Mouse (Mus musculus) gastrocnemius, adult 8-10 months (tissue): ENCODE measurements around the gene Numb. TPM values are rescaled to one million over a fixed set of nuclear protein-coding genes. Genes with fewer than 3 reads are reported as not detected.

Source experiments
- DNase-seq, 2 experiments: peaks; one replicate each; pipeline ENCODE4 v3.0.0; 2022; ENCODE audit warnings: low spot score in 2 of 2
- total RNA-seq, 4 experiments: library from RNA; stranded (reverse); gene quantifications; 2 replicates each; pipeline ENCODE4 v1.2.4; 2022

Gene Numb
- total RNA-seq, 4 experiments from 2014 or later: 14.0 to 18.2 (median 16.4) TPM

- no peak for DNase-seq
Observed at GRCm38 (mm10) chr12:83852512-83853213, 69.1 kb downstream of the Numb start.

- no peak for DNase-seq
Observed at GRCm38 (mm10) chr12:83850334-83850733, 71.4 kb downstream of the Numb start.

GRCm38 (mm10) chr12:83848595-83849231 lies 73.0 kb downstream of the Numb start:
- DNase-seq: peak in 1 of 2 experiments; percentile 7

GRCm38 (mm10) chr12:83847877-83848276 lies 73.9 kb downstream of the Numb start:
- DNase-seq: no peak

- no peak for DNase-seq
Observed at GRCm38 (mm10) chr12:83842678-83843440, 78.9 kb downstream of the Numb start.

- no peak for DNase-seq
Observed at GRCm38 (mm10) chr12:83841409-83842190, 80.1 kb downstream of the Numb start.

GRCm38 (mm10) chr12:83833979-83834378 lies 87.8 kb downstream of the Numb start:
- no peak for DNase-seq

GRCm38 (mm10) chr12:83830424-83830823 lies 91.3 kb downstream of the Numb start:
- no peak for DNase-seq

GRCm38 (mm10) chr12:83816616-83817015 lies 105.1 kb downstream of the Numb start:
- no peak for DNase-seq

GRCm38 (mm10) chr12:83811901-83812300 lies 109.8 kb downstream of the Numb start:
- DNase-seq: no peak

GRCm38 (mm10) chr12:83803641-83804040 lies 118.1 kb downstream of the Numb start:
- no peak for DNase-seq

GRCm38 (mm10) chr12:83800943-83801342 lies 120.8 kb downstream of the Numb start:
- DNase-seq: no peak

GRCm38 (mm10) chr12:83798313-83798712 lies 123.4 kb downstream of the Numb start:
- no peak for DNase-seq

- DNase-seq: no peak
Observed at GRCm38 (mm10) chr12:83795586-83795985, 126.1 kb downstream of the Numb start.

- no peak for DNase-seq
Observed at GRCm38 (mm10) chr12:83795051-83795450, 126.7 kb downstream of the Numb start.

GRCm38 (mm10) chr12:83792706-83793410 lies 128.9 kb downstream of the Numb start:
- no peak for DNase-seq

- no peak for DNase-seq
Observed at GRCm38 (mm10) chr12:83791737-83792136, 130.0 kb downstream of the Numb start.

GRCm38 (mm10) chr12:83790749-83791148 lies 131.0 kb downstream of the Numb start:
- DNase-seq: no peak

GRCm38 (mm10) chr12:83789781-83790140 lies 132.0 kb downstream of the Numb start:
- no peak for DNase-seq

- DNase-seq: no peak
Observed at GRCm38 (mm10) chr12:83789051-83789780, 132.5 kb downstream of the Numb start.
